Mouse (Mus musculus): Measurements from ENCODE around the gene Gm14569. TPM values are rescaled to one million over a fixed set of nuclear protein-coding genes. Genes with fewer than 3 reads are reported as not detected.

The Gm14569 gene
- polyA plus RNA-seq, 1 experiment from 2014 or later: not detected

DNA sequence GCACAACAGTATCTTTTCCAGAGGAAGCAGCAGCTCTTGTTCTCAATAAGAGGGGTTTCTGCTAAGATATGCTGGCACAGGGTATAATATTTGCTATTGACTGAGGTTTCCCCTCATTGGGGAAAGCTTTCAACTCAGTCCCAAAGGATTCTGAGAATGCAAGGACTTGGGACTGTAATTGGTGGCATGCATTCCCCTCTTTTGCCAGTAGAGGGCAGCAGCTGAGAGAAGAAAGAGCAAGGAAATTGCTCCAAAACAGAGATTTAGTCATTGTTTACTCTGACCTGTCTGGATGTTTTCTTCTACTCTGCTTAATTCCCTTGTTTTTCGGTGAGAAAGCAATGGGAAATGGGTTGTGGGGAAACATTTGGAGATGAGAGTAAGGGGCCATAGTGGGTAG is 35.6 kb downstream of the Gm14569 start:
- 31% methylated on average over 1 of the region's 1 CpGs for WGBS
- no peaks in the 10 kb centered on the region for H3K4me1 ChIP-seq (replicated peaks)
- ATAC-seq (replicated peaks; ENCODE audit: insufficient number of reproducible peaks, insufficient read depth, low FRiP score, low read depth): no peak

DNA sequence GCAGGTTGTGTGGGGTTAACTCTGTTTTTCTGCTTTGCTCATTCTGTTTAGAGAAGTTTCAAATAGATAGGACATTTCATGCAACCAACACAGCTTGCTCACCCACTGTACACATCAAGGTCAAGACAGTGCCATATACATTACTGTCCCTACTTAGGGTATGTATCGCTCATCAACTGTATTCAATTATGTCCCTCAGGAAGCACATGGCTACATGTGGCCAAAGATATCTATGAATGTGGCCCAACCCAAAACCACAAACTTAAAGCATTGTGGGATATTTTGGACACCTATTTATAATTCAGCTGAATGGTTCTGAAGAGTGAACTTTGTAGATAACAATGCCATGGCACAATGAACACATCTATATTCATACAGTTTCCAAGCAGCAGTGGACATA is 53.7 kb downstream of the Gm14569 start:
- WGBS: 91% methylated on average over 1 of the region's 1 CpGs
- Histone ChIP-seq H3K27me3 (no peaks in the 10 kb centered on the region), H3K4me1 (replicated peaks) (no peaks in the 10 kb centered on the region), H3K4me2 (no peak overlapping the region), H3K27ac (no peak overlapping the region), H3K9ac (no peak overlapping the region), H3K36me3 (no peaks in the 10 kb centered on the region), H3K9me3 (replicated peaks) (no peaks in the 10 kb centered on the region), H3K4me3 (no peak overlapping the region)
- no peak for ATAC-seq (replicated peaks; ENCODE audit: insufficient number of reproducible peaks, insufficient read depth, low FRiP score, low read depth)

More for the DNA sequence above, 35.6 kb downstream of the Gm14569 start:
- no peaks in the 10 kb centered on the region for H3K36me3 ChIP-seq
- no peak overlapping the region for H3K4me2 ChIP-seq
- no peaks in the 10 kb centered on the region for H3K27me3 ChIP-seq
- no peaks in the 10 kb centered on the region for H3K9me3 ChIP-seq (replicated peaks)
- no peak overlapping the region for H3K27ac ChIP-seq
- no peak overlapping the region for H3K9ac ChIP-seq
- H3K4me3 ChIP-seq: no peak overlapping the region

DNA sequence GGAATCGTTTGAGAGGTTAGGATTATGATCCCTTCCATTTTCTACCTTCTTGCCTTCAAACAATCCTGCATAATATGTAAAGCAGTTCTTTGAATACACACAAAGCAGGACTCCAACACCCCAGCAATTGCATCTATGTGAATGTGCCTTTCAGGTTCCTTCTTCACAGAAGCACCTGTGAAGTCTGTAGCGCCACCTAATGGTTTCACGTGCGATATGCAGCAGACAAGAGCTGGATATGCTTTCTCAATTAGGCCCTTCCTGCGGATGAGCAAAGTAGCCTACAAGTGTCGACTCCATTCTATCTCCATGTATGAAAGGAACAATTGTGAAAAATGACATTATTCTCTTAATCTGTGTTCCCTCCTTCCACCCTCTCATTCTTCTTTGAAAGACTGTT is 56.6 kb downstream of the Gm14569 start:
- Histone ChIP-seq H3K9ac (no peak overlapping the region), H3K27ac (no peak overlapping the region), H3K4me2 (no peak overlapping the region), H3K9me3 (replicated peaks) (no peaks in the 10 kb centered on the region), H3K36me3 (no peaks in the 10 kb centered on the region), H3K27me3 (no peaks in the 10 kb centered on the region), H3K4me1 (replicated peaks) (no peaks in the 10 kb centered on the region), H3K4me3 (no peak overlapping the region)
- WGBS: 33% methylated on average over 6 of the region's 6 CpGs
- ATAC-seq (replicated peaks; ENCODE audit: insufficient number of reproducible peaks, insufficient read depth, low FRiP score, low read depth): no peak

DNA sequence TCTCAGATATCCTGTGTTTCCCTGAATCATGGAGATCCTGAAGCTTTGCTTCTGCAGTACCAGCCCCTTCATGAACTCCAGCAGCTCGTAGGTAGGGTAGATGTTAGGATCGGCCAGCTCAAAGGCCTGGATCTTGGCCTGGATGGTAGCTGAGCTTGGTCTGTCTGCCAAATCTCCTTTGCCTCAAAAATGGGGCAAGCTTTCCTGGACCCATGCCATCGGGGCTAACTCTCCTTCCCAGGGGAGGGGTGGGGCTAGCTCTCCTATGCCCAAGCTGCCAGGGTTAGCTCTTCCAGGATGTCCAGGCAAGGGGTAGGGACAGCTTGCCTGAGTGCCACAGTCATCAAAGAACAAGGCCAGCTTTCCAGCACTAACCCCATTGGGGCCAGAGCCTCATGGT is 72.5 kb downstream of the Gm14569 start:
- WGBS: 68% methylated on average over 3 of the region's 3 CpGs
- ATAC-seq (replicated peaks; ENCODE audit: insufficient number of reproducible peaks, insufficient read depth, low FRiP score, low read depth): no peak
- Histone ChIP-seq H3K4me2 (no peak overlapping the region), H3K4me3 (no peak overlapping the region), H3K27me3 (no peaks in the 10 kb centered on the region), H3K9me3 (replicated peaks) (no peaks in the 10 kb centered on the region), H3K36me3 (no peaks in the 10 kb centered on the region), H3K9ac (no peak overlapping the region), H3K27ac (no peak overlapping the region), H3K4me1 (replicated peaks) (no peaks in the 10 kb centered on the region)

DNA sequence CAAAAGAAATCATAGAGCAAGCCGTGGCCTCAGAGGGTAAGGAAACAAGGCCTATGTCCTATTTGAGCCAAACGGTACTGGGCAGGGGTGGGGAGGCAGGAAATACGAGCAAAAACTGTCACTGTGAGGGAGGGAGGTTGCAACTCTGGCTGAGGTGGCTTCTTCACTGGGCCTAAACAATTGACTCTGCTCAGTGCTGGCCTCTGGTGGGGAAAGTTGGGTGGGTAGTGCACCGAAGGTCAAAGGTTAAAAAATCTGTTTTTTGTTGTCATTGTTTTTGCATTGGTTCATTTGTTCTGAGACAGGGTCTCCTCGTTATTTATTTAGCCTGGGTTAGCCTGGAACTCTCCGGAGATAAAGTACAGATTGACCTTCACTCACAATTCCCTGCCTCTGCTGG is 89.3 kb downstream of the Gm14569 start:
- ATAC-seq (replicated peaks; ENCODE audit: insufficient number of reproducible peaks, insufficient read depth, low FRiP score, low read depth): no peak
- Histone ChIP-seq H3K4me1 (replicated peaks) (no peaks in the 10 kb centered on the region), H3K9me3 (replicated peaks) (no peaks in the 10 kb centered on the region), H3K27ac (no peak overlapping the region), H3K36me3 (no peaks in the 10 kb centered on the region), H3K4me3 (no peak overlapping the region), H3K9ac (no peak overlapping the region), H3K4me2 (no peak overlapping the region), H3K27me3 (no peaks in the 10 kb centered on the region)
- 43% methylated on average over 6 of the region's 6 CpGs for WGBS

DNA sequence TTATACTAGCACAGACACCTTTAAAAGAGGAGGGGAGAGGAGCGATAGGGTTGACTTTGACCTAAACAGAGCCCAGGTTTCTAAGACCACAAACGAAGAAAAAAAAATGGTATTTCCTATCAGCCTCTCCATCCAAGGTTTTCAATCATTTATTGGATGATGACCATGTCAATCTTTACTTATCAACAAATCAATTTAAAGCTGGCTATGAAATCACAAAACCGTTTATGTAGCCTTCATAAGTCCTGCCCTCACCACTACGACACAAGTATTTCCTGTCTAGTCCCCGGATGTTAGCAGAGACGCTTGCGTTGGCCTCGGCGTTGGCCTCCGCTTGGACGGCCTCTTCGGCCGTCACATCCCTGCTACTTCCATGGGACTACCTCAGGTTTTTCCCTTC is 90.7 kb downstream of the Gm14569 start, which contains the start of gene Gm6268:
Gene Gm6268, plus strand, starts transcription at position 301 of the 400 bp plus-strand sequence.
- H3K36me3 ChIP-seq: no peaks in the 10 kb centered on the region
- WGBS: 88% methylated on average over 13 of the region's 13 CpGs
- H3K9ac ChIP-seq: no peak within 1 kb of the TSS
- H3K27ac ChIP-seq: no peak within 1 kb of the TSS
- H3K4me3 ChIP-seq: no peak within 1 kb of the TSS
- ATAC-seq (replicated peaks; ENCODE audit: insufficient number of reproducible peaks, insufficient read depth, low FRiP score, low read depth): no peak
- no peaks in the 10 kb centered on the region for H3K9me3 ChIP-seq (replicated peaks)
- H3K4me1 ChIP-seq (replicated peaks): no peaks in the 10 kb centered on the region
- no peak within 1 kb of the TSS for H3K4me2 ChIP-seq
- H3K27me3 ChIP-seq: no peaks in the 10 kb centered on the region

DNA sequence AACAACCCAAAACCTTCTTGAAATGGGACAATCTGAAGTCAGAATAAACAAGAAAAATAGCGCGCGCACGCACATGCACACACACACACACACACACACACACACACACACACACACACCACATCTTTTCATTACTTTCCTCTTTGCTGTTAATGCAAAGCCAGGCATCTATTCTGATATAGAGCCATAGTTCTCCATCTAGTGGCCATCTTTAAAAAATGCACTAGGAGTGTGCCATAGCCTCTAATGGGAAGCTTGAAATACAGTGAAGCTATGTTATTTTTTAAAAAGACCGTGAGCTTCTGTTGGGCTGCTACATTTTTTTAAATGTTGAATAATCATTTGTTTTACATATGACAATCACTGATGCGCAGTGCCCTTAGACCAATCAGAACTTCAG is 98.4 kb downstream of the Gm14569 start:
- H3K9me3 ChIP-seq (replicated peaks): no peaks in the 10 kb centered on the region
- whole genome bisulfite sequencing: 38% methylated on average over 6 of the region's 6 CpGs
- no peak for ATAC-seq (replicated peaks; ENCODE audit: insufficient number of reproducible peaks, insufficient read depth, low FRiP score, low read depth)
- no peaks in the 10 kb centered on the region for H3K36me3 ChIP-seq
- H3K9ac ChIP-seq: no peak overlapping the region
- no peak overlapping the region for H3K27ac ChIP-seq
- no peak overlapping the region for H3K4me2 ChIP-seq
- no peak overlapping the region for H3K4me3 ChIP-seq
- H3K4me1 ChIP-seq (replicated peaks): no peaks in the 10 kb centered on the region
- no peaks in the 10 kb centered on the region for H3K27me3 ChIP-seq

DNA sequence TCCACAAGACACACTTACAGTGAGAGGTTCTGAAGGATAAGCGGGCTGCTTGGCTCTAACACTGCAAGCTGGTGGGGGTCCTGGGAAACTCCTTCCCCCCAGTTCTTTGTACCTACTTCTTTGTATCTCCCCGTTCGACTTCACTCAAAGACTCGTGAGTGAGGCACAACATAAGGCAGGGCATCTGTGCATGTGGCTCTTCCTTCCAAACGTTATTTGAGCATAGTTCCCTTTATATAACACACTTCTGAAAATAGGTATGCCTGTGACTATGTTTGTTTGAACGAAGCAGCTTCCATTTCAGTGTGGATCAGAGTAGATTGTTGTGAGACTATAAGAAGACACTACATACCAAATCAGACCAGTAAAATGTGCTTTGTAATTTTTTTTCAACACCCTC is 99.0 kb downstream of the Gm14569 start:
- H3K27ac ChIP-seq: no peak overlapping the region
- no peak overlapping the region for H3K4me3 ChIP-seq
- no peak for ATAC-seq (replicated peaks; ENCODE audit: insufficient number of reproducible peaks, insufficient read depth, low FRiP score, low read depth)
- no peak overlapping the region for H3K4me2 ChIP-seq
- H3K36me3 ChIP-seq: no peaks in the 10 kb centered on the region
- H3K27me3 ChIP-seq: no peaks in the 10 kb centered on the region
- WGBS: 56% methylated on average over 6 of the region's 6 CpGs
- H3K4me1 ChIP-seq (replicated peaks): no peaks in the 10 kb centered on the region
- no peaks in the 10 kb centered on the region for H3K9me3 ChIP-seq (replicated peaks)
- H3K9ac ChIP-seq: no peak overlapping the region

DNA sequence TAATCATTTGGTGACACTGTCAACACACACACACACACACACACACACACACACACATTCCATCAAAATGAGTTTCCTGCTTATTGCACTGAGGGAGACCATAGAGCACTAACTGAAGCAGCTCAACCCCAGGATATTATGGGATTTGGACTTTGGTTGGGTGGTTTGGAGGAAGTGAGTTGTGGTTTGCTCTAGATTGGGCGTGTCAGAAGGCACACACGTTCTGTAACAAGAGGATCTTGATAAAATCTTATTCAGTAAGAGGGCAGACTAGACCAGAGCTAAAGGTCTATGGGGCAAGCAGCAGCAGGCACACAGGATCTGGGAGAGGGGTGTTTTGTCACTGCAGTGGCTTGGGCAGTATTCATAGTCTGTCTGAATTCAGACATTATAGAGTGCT is 101.1 kb downstream of the Gm14569 start:
- Histone ChIP-seq H3K4me1 (replicated peaks) (no peaks in the 10 kb centered on the region), H3K4me3 (no peak overlapping the region), H3K9ac (no peak overlapping the region), H3K27me3 (no peaks in the 10 kb centered on the region), H3K9me3 (replicated peaks) (no peaks in the 10 kb centered on the region), H3K27ac (no peak overlapping the region), H3K4me2 (no peak overlapping the region), H3K36me3 (no peaks in the 10 kb centered on the region)
- 52% methylated on average over 2 of the region's 2 CpGs for WGBS
- ATAC-seq (replicated peaks; ENCODE audit: insufficient number of reproducible peaks, insufficient read depth, low FRiP score, low read depth): no peak

DNA sequence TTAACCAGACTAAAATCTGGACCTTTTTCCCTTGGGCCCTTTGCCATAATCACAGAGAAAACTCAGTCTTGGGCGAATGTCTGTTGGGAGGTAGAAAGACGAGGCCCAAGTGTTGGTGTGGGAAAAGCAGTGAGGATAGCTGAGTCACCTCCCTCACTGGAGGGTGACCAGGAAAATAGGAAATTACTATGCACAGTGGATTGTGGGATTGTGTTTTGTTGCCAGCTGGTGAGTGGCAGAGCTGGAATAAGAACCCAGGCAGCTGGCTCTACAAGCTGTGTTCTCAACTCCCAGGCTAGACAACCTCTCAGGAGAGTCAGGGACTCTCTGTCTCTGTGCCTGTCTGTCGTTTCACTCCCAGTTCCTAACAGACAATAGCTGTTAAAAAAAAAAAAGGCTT is 101.7 kb downstream of the Gm14569 start:
- Histone ChIP-seq H3K9me3 (replicated peaks) (no peaks in the 10 kb centered on the region), H3K27ac (no peak overlapping the region), H3K4me1 (replicated peaks) (no peaks in the 10 kb centered on the region), H3K4me2 (no peak overlapping the region), H3K27me3 (no peaks in the 10 kb centered on the region), H3K9ac (no peak overlapping the region), H3K4me3 (no peak overlapping the region), H3K36me3 (no peaks in the 10 kb centered on the region)
- 57% methylated on average over 3 of the region's 3 CpGs for WGBS
- ATAC-seq (replicated peaks; ENCODE audit: insufficient number of reproducible peaks, insufficient read depth, low FRiP score, low read depth): no peak

DNA sequence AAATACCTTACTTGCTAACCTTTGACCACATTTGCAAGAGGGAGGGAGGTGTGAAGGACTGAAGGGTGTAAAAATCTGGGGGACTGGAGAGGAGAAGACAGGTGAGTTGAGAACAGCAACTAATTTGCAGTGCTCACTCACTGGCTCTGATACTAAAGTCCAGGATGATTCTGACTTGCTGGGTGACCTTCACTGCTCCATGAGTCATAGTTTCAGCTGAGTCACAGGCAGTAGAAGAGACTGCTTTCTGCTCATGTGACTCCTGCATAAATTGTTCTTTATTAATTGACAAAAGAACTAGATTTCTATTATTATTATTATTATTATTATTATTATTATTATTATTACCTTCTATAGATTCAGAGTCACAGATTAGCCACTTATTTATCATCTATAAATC is 106.3 kb downstream of the Gm14569 start:
- Histone ChIP-seq H3K4me2 (no peak overlapping the region), H3K27ac (no peak overlapping the region), H3K4me1 (replicated peaks) (no peaks in the 10 kb centered on the region), H3K9ac (no peak overlapping the region), H3K27me3 (no peaks in the 10 kb centered on the region), H3K9me3 (replicated peaks) (no peaks in the 10 kb centered on the region), H3K4me3 (no peak overlapping the region), H3K36me3 (no peaks in the 10 kb centered on the region)
- no peak for ATAC-seq (replicated peaks; ENCODE audit: insufficient number of reproducible peaks, insufficient read depth, low FRiP score, low read depth)
